Mouse (Mus musculus): ENCODE results near the gene Tjap1. TPM values are rescaled to one million over a fixed set of nuclear protein-coding genes. Genes with fewer than 3 reads are reported as not detected.

Tjap1 gene
- polyA plus RNA-seq, 1 experiment: 89.2 TPM

GRCm38 (mm10) chr17:46253452-46254084 lies 29.3 kb downstream of the Tjap1 start, which contains the start of gene Lrrc73:
Gene Lrrc73 (plus strand): TSS chr17:46253531.
- H3K4me3 ChIP-seq (ENCODE audit: low read depth, low read length): peak within 1 kb of the TSS; percentile 65
- peaks cover 14% of the 10 kb centered on the region for H3K4me1 ChIP-seq (ENCODE audit: control insufficient read depth, insufficient read depth, insufficient read length, low read length)
- 2% methylated on average over 48 of the region's 48 CpGs for WGBS
- peaks cover 36% of the 10 kb centered on the region for H3K36me3 ChIP-seq (ENCODE audit: control insufficient read depth, insufficient read depth, low read length)
- H3K27ac ChIP-seq (ENCODE audit: insufficient read depth, low read depth, low read length): no peak within 1 kb of the TSS
- TF ChIP-seq POLR2A (IDR thresholded peaks at IDR 0.05; ENCODE audit: low read depth, low read length) (no peak), CTCF (IDR thresholded peaks at IDR 0.05; ENCODE audit: extremely low read depth, insufficient read length, insufficient replicate concordance, low read depth, low read length) (no peak)
- peaks cover 12% of the 10 kb centered on the region for H3K27me3 ChIP-seq (ENCODE audit: control insufficient read depth, insufficient read depth, low read length)

GRCm38 (mm10) chr17:46252571-46253451 lies 30.0 kb downstream of the Tjap1 start:
- WGBS: 57% methylated on average over 14 of the region's 14 CpGs

GRCm38 (mm10) chr17:46251174-46251573 lies 31.7 kb downstream of the Tjap1 start:
- peaks cover 29% of the 10 kb centered on the region for H3K36me3 ChIP-seq (ENCODE audit: control insufficient read depth, insufficient read depth, low read length)

More at GRCm38 (mm10) chr17:46252571-46253451, 30.0 kb downstream of the Tjap1 start:
- peaks cover 14% of the 10 kb centered on the region for H3K4me1 ChIP-seq (ENCODE audit: control insufficient read depth, insufficient read depth, insufficient read length, low read length)
- H3K4me3 ChIP-seq (ENCODE audit: low read depth, low read length): peak overlapping the region; percentile 65; the same call in 1 of the 2 replicates
- H3K27me3 ChIP-seq (ENCODE audit: control insufficient read depth, insufficient read depth, low read length): peaks cover 12% of the 10 kb centered on the region
- TF ChIP-seq POLR2A (IDR thresholded peaks at IDR 0.05; ENCODE audit: low read depth, low read length): no peak
- peak; percentile 39; the same call in 1 of the 2 replicates for TF ChIP-seq CTCF (IDR thresholded peaks at IDR 0.05; ENCODE audit: extremely low read depth, insufficient read length, insufficient replicate concordance, low read depth, low read length)
- H3K27ac ChIP-seq (ENCODE audit: insufficient read depth, low read depth, low read length): no peak overlapping the region
- H3K36me3 ChIP-seq (ENCODE audit: control insufficient read depth, insufficient read depth, low read length): peaks cover 29% of the 10 kb centered on the region

GRCm38 (mm10) chr17:46248189-46248522 lies 34.7 kb downstream of the Tjap1 start:
- Histone ChIP-seq H3K27me3 (ENCODE audit: control insufficient read depth, insufficient read depth, low read length) (no peaks in the 10 kb centered on the region), H3K36me3 (ENCODE audit: control insufficient read depth, insufficient read depth, low read length) (peaks cover 51% of the 10 kb centered on the region), H3K4me1 (ENCODE audit: control insufficient read depth, insufficient read depth, insufficient read length, low read length) (peaks cover 11% of the 10 kb centered on the region), H3K27ac (ENCODE audit: insufficient read depth, low read depth, low read length) (peak overlapping the region; percentile 59), H3K4me3 (ENCODE audit: low read depth, low read length) (peak overlapping the region; percentile 91)
- under 1% methylated on average over 37 of the region's 37 CpGs for WGBS
- no peak for TF ChIP-seq POLR2A (IDR thresholded peaks at IDR 0.05; ENCODE audit: low read depth, low read length)
- TF ChIP-seq CTCF (IDR thresholded peaks at IDR 0.05; ENCODE audit: extremely low read depth, insufficient read length, insufficient replicate concordance, low read depth, low read length): no peak

More at GRCm38 (mm10) chr17:46251174-46251573, 31.7 kb downstream of the Tjap1 start:
- Histone ChIP-seq H3K27ac (ENCODE audit: insufficient read depth, low read depth, low read length) (no peak overlapping the region), H3K4me3 (ENCODE audit: low read depth, low read length) (no peak overlapping the region), H3K4me1 (ENCODE audit: control insufficient read depth, insufficient read depth, insufficient read length, low read length) (peaks cover 19% of the 10 kb centered on the region), H3K27me3 (ENCODE audit: control insufficient read depth, insufficient read depth, low read length) (peaks cover 12% of the 10 kb centered on the region)
- no peak for TF ChIP-seq CTCF (IDR thresholded peaks at IDR 0.05; ENCODE audit: extremely low read depth, insufficient read length, insufficient replicate concordance, low read depth, low read length)
- no peak for TF ChIP-seq POLR2A (IDR thresholded peaks at IDR 0.05; ENCODE audit: low read depth, low read length)
- 77% methylated on average over 7 of the region's 7 CpGs for WGBS

GRCm38 (mm10) chr17:46247512-46248188 lies 35.2 kb downstream of the Tjap1 start, which contains the start of the genes Polr1c and Yipf3:
Gene Polr1c (minus strand): TSS chr17:46248054.
Gene Yipf3 (plus strand): TSS chr17:46248080.
- TF ChIP-seq CTCF (IDR thresholded peaks at IDR 0.05; ENCODE audit: extremely low read depth, insufficient read length, insufficient replicate concordance, low read depth, low read length) (no peak), POLR2A (IDR thresholded peaks at IDR 0.05; ENCODE audit: low read depth, low read length) (peak; percentile 59; the same call in 1 of the 2 replicates)
- under 1% methylated on average over 53 of the region's 53 CpGs for WGBS
- H3K36me3 ChIP-seq (ENCODE audit: control insufficient read depth, insufficient read depth, low read length): peaks cover 53% of the 10 kb centered on the region

GRCm38 (mm10) chr17:46244579-46244978 lies 38.2 kb downstream of the Tjap1 start:
- Histone ChIP-seq H3K4me1 (ENCODE audit: control insufficient read depth, insufficient read depth, insufficient read length, low read length) (peaks cover 13% of the 10 kb centered on the region), H3K27ac (ENCODE audit: insufficient read depth, low read depth, low read length) (no peak overlapping the region), H3K36me3 (ENCODE audit: control insufficient read depth, insufficient read depth, low read length) (peaks cover 51% of the 10 kb centered on the region), H3K4me3 (ENCODE audit: low read depth, low read length) (no peak overlapping the region), H3K27me3 (ENCODE audit: control insufficient read depth, insufficient read depth, low read length) (no peaks in the 10 kb centered on the region)
- TF ChIP-seq CTCF (IDR thresholded peaks at IDR 0.05; ENCODE audit: extremely low read depth, insufficient read length, insufficient replicate concordance, low read depth, low read length): no peak
- WGBS: 78% methylated on average over 10 of the region's 10 CpGs

More at GRCm38 (mm10) chr17:46247512-46248188, 35.2 kb downstream of the Tjap1 start, which contains the start of the genes Polr1c and Yipf3:
- H3K27ac ChIP-seq (ENCODE audit: insufficient read depth, low read depth, low read length): peak within 1 kb of the TSS; percentile 59
- H3K27me3 ChIP-seq (ENCODE audit: control insufficient read depth, insufficient read depth, low read length): no peaks in the 10 kb centered on the region
- peaks cover 13% of the 10 kb centered on the region for H3K4me1 ChIP-seq (ENCODE audit: control insufficient read depth, insufficient read depth, insufficient read length, low read length)
- peak within 1 kb of the TSS; percentile 91 for H3K4me3 ChIP-seq (ENCODE audit: low read depth, low read length)

Data from small intestine, adult 2 months (tissue).